Mouse (Mus musculus) kidney, embryonic 14.5 days (tissue): ENCODE results near the gene Gid8. TPM values are rescaled to one million over a fixed set of nuclear protein-coding genes. Genes with fewer than 3 reads are reported as not detected.
"Not testable (repeated sequence)": the region's sequence is repeated elsewhere in the genome, so short reads cannot be mapped to it uniquely, and the experiment has no call there.

ENCODE experiments used
- ATAC-seq: fragments of 200-750 bp; cut with Nextera tagmentation; 2 replicates; pipeline ENCODE4 v1.8.0; 2017; ENCODE audit warnings: moderate number of reproducible peaks, mild to moderate bottlenecking, moderate TSS enrichment, moderate library complexity; ENCODE audit not compliant: low FRiP score, low TSS enrichment
- H3K27ac ChIP-seq: fragments of 300-500 bp; sonication (generic); 2 replicates; pipeline ENCODE4 v1.5.1; 2014; ENCODE audit warnings: low read depth, mild to moderate bottlenecking, low read length, moderate library complexity, mixed read lengths
- H3K27me3 ChIP-seq: fragments of 300-500 bp; sonication (generic); 2 replicates; pipeline ENCODE4 v1.6.1; 2014; ENCODE audit warnings: mild to moderate bottlenecking, low read length; ENCODE audit not compliant: control insufficient read depth, insufficient read depth
- H3K36me3 ChIP-seq: fragments of 300-500 bp; sonication (generic); 2 replicates; pipeline ENCODE4 v1.6.1; 2014; ENCODE audit warnings: low read length, mixed read lengths; ENCODE audit not compliant: control insufficient read depth, insufficient read depth
- H3K4me1 ChIP-seq: fragments of 300-500 bp; sonication (generic); 2 replicates; pipeline ENCODE4 v1.6.1; 2014; ENCODE audit warnings: low read length, mixed read lengths; ENCODE audit not compliant: control insufficient read depth, insufficient read depth
- H3K4me2 ChIP-seq: fragments of 300-500 bp; sonication (generic); replicated peaks from 2 replicates; pipeline ENCODE4 v1.6.1; 2014; ENCODE audit warnings: low read depth, mild to moderate bottlenecking, low read length
- H3K4me3 ChIP-seq: fragments of 300-500 bp; sonication (generic); 2 replicates; pipeline ENCODE4 v1.5.1; 2014; ENCODE audit warnings: mild to moderate bottlenecking, low read length
- H3K9ac ChIP-seq: fragments of 300-500 bp; sonication (generic); 2 replicates; pipeline ENCODE4 v1.6.1; 2014; ENCODE audit warnings: low read depth, mild to moderate bottlenecking, low read length, moderate library complexity
- H3K9me3 ChIP-seq: fragments of 300-500 bp; sonication (generic); 2 replicates; pipeline ENCODE4 v1.6.1; 2016; ENCODE audit warnings: low read length; ENCODE audit not compliant: control insufficient read depth
- WGBS: fragments of 180-500 bp; shearing (Covaris S2); extraction: QIAGEN DNeasy Blood & Tissue Kit; methylation state at CpG from one replicate; pipeline ENCODE4 v1.1.7; 2014; 5-methylcytosine and 5-hydroxymethylcytosine counted together
- polyA plus RNA-seq: library from polyadenylated mRNA; unstranded; fragments of >200 nt; fragmentation: Nextera tagmentation; extraction: Ambion mirVana; gene quantifications from 2 replicates; pipeline ENCODE4 v1.2.1, GENCODE M21; 2014

Gene Gid8
- polyA plus RNA-seq, 1 experiment from 2014 or later, result 62.9 TPM

DNA sequence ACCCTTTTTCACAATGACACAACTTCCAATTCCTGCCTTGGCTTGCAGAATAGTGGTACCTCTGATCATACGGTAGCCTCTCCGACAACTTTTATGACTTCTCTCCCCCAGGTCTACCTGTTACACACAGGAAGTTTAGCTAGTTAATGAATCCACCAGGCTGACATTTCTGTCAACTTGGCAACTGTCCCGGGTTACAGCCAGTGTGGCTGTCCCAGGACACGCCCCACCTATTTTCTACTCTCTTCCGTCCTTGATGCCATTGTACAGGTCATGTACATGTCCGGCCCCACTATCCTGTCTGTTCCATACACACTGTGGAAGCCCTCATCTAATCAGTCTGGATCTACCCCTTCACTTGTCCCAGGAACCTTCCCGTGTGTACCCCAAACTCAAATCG is 5.3 kb upstream of the Gid8 start:
- peaks cover 4% of the 10 kb centered on the region; the same call in 1 of the 2 replicates for H3K36me3 ChIP-seq
- no peak overlapping the region for H3K9ac ChIP-seq
- no peaks in the 10 kb centered on the region for H3K27me3 ChIP-seq
- WGBS, result 70% methylated on average over 8 of the region's 8 CpGs
- no peaks in the 10 kb centered on the region for H3K9me3 ChIP-seq
- no peak overlapping the region for H3K4me3 ChIP-seq
- H3K4me2 ChIP-seq, result no peak overlapping the region
- peaks cover 35% of the 10 kb centered on the region for H3K4me1 ChIP-seq
- no peak overlapping the region for H3K27ac ChIP-seq
- no peak for ATAC-seq

DNA sequence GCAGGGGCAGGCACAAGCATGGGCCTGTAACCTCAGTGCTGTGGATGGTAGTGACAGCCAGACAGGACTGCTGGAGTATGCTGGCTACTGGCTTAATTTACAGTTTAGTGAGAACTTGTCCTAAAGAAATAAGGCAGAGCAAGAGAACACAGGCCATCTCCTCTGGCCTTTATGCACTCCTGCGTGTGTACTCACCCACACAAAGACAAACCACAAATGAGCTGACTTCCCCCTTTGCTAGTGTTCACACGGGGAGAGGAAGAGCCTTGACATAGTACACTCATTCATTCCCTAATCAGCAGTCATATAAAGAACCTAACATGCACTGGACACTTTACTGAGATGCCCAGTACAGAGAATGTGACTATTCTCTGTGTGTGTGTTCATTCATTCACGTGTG is 4.9 kb upstream of the Gid8 start:
- peaks cover 31% of the 10 kb centered on the region for H3K4me1 ChIP-seq
- no peak overlapping the region for H3K4me2 ChIP-seq
- no peak for ATAC-seq
- H3K9me3 ChIP-seq, result no peaks in the 10 kb centered on the region
- no peak overlapping the region for H3K27ac ChIP-seq
- no peak overlapping the region for H3K9ac ChIP-seq
- 81% methylated on average over 3 of the region's 3 CpGs for whole genome bisulfite sequencing
- H3K27me3 ChIP-seq, result no peaks in the 10 kb centered on the region
- peaks cover 4% of the 10 kb centered on the region; the same call in 1 of the 2 replicates for H3K36me3 ChIP-seq
- no peak overlapping the region for H3K4me3 ChIP-seq

DNA sequence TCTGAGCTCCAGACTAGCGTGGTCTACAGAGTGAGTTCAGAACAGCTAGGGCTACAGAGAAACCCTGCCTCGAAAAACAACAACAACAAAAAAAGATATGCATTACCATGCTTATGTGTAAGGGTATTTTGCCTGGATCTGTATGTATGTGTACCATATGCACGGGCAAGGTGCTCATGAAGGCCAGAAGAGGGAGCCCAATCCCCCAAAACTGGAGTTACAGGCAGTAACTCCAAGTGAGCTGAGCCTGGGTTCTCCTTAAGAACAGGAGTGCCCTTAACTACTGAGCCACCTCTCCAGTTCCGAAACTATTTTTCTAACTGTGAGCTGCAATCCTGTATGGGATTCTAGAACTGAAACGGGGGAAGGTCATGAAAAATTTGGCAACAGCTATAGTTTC is 3.9 kb upstream of the Gid8 start:
- Histone ChIP-seq H3K4me2 (no peak overlapping the region), H3K9ac (no peak overlapping the region), H3K27me3 (no peaks in the 10 kb centered on the region), H3K9me3 (no peaks in the 10 kb centered on the region), H3K36me3 (peaks cover 4% of the 10 kb centered on the region; the same call in 1 of the 2 replicates), H3K4me1 (peaks cover 23% of the 10 kb centered on the region), H3K4me3 (no peak overlapping the region), H3K27ac (no peak overlapping the region)
- no peak for ATAC-seq
- WGBS, result 92% methylated on average over 5 of the region's 5 CpGs

DNA sequence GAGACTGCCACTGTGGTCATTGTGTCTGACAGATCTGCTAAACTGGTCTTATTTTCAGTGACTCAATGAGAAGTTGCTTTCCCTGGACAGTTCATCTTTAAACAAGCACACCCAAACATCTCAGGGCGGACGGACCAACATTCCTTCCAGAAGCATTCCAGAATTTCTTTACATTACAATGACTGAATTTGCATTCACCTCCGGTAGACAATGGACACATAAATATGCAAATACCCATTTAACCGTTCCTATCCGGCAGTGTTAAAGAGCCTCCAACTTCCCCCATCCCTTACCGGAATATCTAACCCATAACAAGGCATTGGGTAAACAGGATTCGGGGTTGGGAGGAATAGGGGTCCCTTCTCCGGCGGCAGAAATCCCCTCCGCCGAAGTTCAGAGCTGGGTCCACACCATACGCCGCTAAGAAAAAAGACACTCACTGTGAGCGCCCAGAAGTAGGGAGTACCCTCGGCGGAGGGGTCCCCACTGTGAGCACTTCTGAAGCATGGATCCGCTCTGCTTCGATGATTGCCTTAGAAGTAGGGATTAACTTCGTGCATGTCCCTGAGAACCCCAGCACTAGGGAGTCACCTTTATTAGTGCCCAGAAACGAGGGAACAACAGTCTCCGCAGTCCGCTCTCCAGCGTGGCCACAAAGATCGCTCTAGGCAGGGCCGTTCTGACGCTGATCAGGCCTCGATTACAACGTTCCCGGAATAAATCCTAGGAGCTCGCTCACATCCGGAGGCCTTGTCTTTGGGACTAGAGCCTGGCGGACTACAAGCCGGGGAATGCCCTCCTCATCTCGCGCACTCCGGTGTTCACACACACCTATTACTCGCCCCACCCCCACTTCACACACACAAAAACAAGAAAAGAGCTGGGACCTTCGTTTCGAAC is 644 bp upstream of the Gid8 start:
- under 1% methylated on average over 39 of the region's 39 CpGs for WGBS

DNA sequence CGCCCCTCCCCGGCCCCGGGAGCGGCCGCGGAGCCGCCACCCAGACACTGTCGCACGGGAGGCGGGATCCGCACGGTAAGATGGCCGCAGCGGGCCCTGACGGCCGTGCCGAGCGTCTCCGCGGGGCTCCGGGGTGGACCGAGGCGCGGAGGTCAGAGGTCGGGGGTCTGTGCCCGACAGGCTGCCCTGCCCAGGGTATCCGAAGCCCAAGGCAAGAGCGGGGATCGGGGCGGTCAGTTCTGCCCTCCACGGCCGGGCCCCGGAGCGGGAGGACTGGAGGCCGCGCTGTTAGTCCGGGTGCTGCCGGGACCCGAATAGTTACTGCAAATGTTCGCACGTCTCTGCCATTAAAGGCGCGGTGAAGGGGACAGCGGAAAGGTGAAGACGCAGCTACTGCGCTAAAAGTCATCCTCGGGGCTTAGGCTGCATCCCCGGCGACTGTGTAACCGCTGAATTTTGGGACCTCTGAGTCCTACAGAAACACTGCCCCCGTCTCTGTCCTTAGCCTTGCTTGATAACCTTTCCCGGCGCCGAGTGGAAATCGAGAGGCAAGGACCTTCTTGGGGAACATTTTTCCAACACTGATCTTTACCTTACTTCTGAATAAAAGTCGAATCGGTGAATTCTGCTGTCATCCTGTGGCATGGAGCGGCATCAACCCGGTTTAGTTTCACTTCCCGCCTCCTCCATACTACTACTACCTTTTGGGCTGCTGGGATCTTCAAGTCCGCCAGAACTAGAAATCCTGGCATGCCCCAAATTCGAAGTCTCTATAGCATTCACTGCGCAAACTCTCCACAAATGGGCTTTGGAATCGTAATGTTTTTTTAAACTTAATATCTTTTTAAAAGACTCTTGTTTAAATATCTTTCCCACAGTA is 599 bp downstream of the Gid8 start:
- Histone ChIP-seq H3K4me1 (peaks cover 15% of the 10 kb centered on the region), H3K27ac (peak overlapping the region; percentile 87), H3K4me3 (peak overlapping the region; percentile 99), H3K9ac (peak overlapping the region; percentile 99), H3K36me3 (peaks cover 22% of the 10 kb centered on the region), H3K27me3 (no peaks in the 10 kb centered on the region), H3K9me3 (no peaks in the 10 kb centered on the region), H3K4me2 (peak overlapping the region; percentile 59)
- ATAC-seq, result peak; percentile 82; the same call in 1 of the 2 replicates
- 3% methylated on average over 46 of the region's 64 CpGs for WGBS

More for the DNA sequence above, 644 bp upstream of the Gid8 start:
- Histone ChIP-seq H3K27ac (peak overlapping the region; percentile 87), H3K4me3 (peak overlapping the region; percentile 99), H3K36me3 (peaks cover 16% of the 10 kb centered on the region), H3K9me3 (no peaks in the 10 kb centered on the region), H3K4me2 (peak overlapping the region; percentile 89), H3K27me3 (no peaks in the 10 kb centered on the region), H3K4me1 (peaks cover 15% of the 10 kb centered on the region), H3K9ac (peak overlapping the region; percentile 99)
- peak; percentile 32 for ATAC-seq

DNA sequence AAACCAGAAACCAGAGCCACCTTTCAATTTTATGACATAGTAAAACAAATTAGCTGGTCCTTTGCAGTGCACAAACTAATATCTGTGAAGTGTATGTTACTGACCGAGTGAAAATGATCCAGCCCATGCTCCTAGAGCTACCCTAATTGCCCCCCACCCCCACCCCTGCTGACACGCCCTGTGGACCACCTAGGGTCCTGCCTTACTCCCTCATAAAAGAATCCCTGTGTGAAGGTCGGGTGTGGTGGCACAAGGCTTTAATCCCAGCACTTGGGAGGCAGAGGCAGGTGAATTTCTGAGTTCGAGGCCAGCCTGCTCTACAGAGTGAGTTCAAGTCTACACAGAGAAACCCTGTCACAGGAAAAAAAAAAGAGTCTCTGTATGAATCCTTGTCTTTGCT is 1.6 kb downstream of the Gid8 start:
- Histone ChIP-seq H3K4me3 (peak overlapping the region; percentile 99; the same call in 1 of the 2 replicates), H3K27ac (no peak overlapping the region), H3K9me3 (no peaks in the 10 kb centered on the region), H3K36me3 (peaks cover 27% of the 10 kb centered on the region), H3K27me3 (no peaks in the 10 kb centered on the region), H3K4me2 (peak overlapping the region; percentile 59), H3K9ac (peak overlapping the region; percentile 99; the same call in 1 of the 2 replicates), H3K4me1 (peaks cover 15% of the 10 kb centered on the region)
- 53% methylated on average over 4 of the region's 4 CpGs for WGBS
- ATAC-seq, result no peak

DNA sequence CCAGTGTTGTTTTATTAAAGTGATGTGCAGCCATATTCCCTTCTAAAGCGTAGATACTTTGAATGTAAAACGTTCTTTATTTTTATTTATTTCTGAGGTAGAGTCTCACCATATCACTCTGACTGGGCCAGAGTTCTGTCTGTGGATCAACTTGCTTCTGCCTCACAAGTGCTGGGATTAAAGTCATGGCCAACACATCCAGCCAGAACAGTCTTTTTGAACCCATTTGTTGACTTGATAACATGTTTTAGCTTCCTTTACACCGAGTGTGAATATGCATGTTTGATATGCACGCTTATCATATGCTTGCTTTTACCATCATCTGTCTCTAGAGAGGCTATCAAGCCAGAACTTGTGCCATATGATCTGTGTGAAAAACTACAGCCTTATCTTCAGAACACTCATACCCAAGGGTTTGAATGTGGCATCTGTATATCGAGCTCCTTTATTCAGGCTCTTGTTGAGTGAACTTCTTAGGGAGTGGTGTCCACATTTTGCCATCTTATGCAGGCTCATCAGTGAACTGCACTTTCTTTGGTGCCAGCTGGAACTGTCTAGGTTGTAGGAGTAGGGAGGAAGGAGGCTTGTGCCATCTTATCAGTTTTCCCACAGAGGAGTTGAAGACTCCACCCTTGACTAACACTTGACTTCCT is 2.2 kb downstream of the Gid8 start:
- Histone ChIP-seq H3K9ac (no peak overlapping the region), H3K4me1 (peaks cover 15% of the 10 kb centered on the region), H3K9me3 (no peaks in the 10 kb centered on the region), H3K27ac (no peak overlapping the region), H3K27me3 (no peaks in the 10 kb centered on the region), H3K4me3 (no peak overlapping the region), H3K4me2 (no peak overlapping the region), H3K36me3 (peaks cover 30% of the 10 kb centered on the region)
- no peak for ATAC-seq
- WGBS, result 93% methylated on average over 5 of the region's 5 CpGs

DNA sequence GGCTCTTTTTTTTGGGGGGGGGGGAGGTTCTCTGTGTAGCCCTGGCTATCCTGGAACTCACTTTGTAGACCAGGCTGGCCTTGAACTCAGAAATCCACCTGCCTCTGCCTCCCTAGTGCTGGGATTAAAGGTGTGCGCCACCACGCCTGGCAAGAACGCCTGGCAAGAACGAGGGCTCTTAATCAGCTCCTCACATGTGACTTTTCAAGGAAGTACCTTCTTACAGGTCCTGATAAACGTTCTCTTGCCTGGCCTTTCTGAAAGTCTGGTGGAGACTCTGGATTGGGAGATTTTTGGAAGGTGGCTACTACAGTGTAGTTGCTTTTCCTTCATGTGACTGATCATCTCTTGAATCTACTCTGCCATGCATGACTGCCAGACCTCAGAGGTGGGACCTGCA is 12.8 kb downstream of the Gid8 start:
- WGBS, result 91% methylated on average over 5 of the region's 5 CpGs
- H3K9ac ChIP-seq, H3K27me3 ChIP-seq, H3K27ac ChIP-seq, ATAC-seq, H3K9me3 ChIP-seq, H3K4me3 ChIP-seq, H3K4me1 ChIP-seq, H3K4me2 ChIP-seq: not testable (repeated sequence)
- H3K36me3 ChIP-seq, result peaks cover 49% of the 10 kb centered on the region
